Mouse (Mus musculus): Measurements from ENCODE around the gene Glod4. TPM values are rescaled to one million over a fixed set of nuclear protein-coding genes. Genes with fewer than 3 reads are reported as not detected.

Glod4 gene
- polyA plus RNA-seq, 1 experiment from 2014 or later = 128 TPM

DNA sequence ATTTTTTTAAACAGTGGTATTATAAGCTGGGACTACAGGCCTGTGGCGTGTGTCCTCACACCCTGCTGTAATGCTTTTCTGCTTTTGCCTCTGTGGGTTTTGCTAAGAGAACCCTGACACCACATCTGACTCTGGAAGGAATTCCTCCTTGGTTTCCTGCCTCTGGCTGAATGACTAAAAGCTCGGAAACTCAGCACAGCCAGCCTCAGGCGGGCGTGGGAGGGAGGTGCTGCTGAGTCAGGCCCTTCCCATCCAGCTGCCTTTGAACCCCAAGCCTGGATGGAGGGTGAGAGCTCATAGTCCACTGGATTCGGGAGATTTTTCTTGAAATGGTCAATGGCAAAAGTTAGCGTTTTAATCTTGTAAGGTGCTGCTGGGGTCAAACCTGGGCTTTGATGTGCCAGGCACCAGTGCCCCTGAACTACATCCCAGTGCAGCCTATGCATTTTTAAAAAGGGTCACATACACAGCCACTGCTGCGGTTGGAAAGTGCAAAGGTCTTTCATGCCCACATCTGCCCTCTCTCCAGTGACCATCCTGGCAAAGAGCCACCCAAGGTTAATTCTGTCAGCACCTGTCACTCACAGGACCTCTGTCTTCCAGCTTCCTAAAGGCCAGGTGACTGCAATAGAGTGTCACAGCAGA lies 42.0 kb upstream of the Glod4 start:
- 54% methylated on average over 7 of the region's 7 CpGs for WGBS (ENCODE audit: insufficient replicate concordance)
- H3K4me1 ChIP-seq (ENCODE audit: control insufficient read depth, insufficient read depth, low read length) = peaks cover 25% of the 10 kb centered on the region
- H3K36me3 ChIP-seq (ENCODE audit: control insufficient read depth, insufficient read depth, low read length) = peaks cover 4% of the 10 kb centered on the region; the same call in 1 of the 2 replicates
- no peaks in the 10 kb centered on the region for H3K27me3 ChIP-seq (ENCODE audit: control insufficient read depth, insufficient read depth, low read length)
- H3K27ac ChIP-seq (ENCODE audit: low read depth, low read length) = no peak overlapping the region
- no peak overlapping the region for H3K4me2 ChIP-seq
- H3K9ac ChIP-seq (ENCODE audit: low read depth, low read length) = no peak overlapping the region
- H3K4me3 ChIP-seq (ENCODE audit: low read depth, low read length) = no peak overlapping the region
- no peaks in the 10 kb centered on the region for H3K9me3 ChIP-seq (replicated peaks; ENCODE audit: control insufficient read depth, low read length)
- ATAC-seq (replicated peaks; ENCODE audit: insufficient number of reproducible peaks, low FRiP score, low TSS enrichment) = no peak

DNA sequence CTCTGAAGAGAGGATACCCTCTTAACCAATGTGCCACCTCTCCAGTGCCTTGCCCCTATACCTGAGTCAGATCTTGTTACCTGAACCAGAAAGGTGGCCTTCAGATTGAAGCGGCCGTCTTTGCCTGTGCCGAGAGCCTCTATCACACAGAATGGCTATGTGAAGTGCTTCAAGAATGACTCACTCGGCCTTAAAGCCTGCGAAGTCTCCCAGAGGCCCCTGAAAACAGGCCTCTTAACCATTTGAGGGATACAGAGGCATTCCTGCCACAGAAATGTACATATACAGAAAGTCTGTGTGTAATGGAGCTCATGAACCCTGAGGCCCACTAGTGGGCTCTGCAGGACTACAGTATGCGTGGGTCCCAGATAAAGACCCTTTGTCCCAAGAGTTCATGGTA lies 40.3 kb upstream of the Glod4 start:
- Histone ChIP-seq H3K27me3 (ENCODE audit: control insufficient read depth, insufficient read depth, low read length) (no peaks in the 10 kb centered on the region), H3K4me3 (ENCODE audit: low read depth, low read length) (no peak overlapping the region), H3K27ac (ENCODE audit: low read depth, low read length) (no peak overlapping the region), H3K9me3 (replicated peaks; ENCODE audit: control insufficient read depth, low read length) (no peaks in the 10 kb centered on the region), H3K4me2 (no peak overlapping the region), H3K36me3 (ENCODE audit: control insufficient read depth, insufficient read depth, low read length) (peaks cover 4% of the 10 kb centered on the region; the same call in 1 of the 2 replicates), H3K4me1 (ENCODE audit: control insufficient read depth, insufficient read depth, low read length) (peaks cover 23% of the 10 kb centered on the region), H3K9ac (ENCODE audit: low read depth, low read length) (no peak overlapping the region)
- ATAC-seq (replicated peaks; ENCODE audit: insufficient number of reproducible peaks, low FRiP score, low TSS enrichment) = no peak
- 80% methylated on average over 6 of the region's 6 CpGs for WGBS (ENCODE audit: insufficient replicate concordance)

DNA sequence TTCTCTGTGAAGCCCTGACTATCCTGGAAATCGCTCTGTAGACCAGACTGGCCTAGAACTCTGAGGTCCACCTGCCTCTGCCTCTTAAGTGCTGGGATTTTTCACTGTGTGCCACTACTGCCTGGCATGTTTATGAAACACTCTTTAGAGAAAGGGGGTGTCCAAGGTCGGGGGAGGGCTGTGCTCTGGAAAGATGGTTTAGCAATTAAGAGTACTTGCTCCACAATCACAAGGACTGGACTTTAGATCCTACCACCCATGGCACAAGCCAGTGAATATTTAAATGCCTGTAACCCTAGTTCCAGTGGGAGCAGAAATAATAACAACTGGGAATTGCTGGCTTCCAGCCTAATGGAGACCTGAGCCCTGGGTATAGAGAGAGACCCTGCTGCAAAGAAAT lies 36.4 kb upstream of the Glod4 start:
- H3K4me3 ChIP-seq (ENCODE audit: low read depth, low read length) = no peak overlapping the region
- no peak overlapping the region for H3K27ac ChIP-seq (ENCODE audit: low read depth, low read length)
- peaks cover 4% of the 10 kb centered on the region; the same call in 1 of the 2 replicates for H3K36me3 ChIP-seq (ENCODE audit: control insufficient read depth, insufficient read depth, low read length)
- peaks cover 2% of the 10 kb centered on the region; the same call in 1 of the 2 replicates for H3K4me1 ChIP-seq (ENCODE audit: control insufficient read depth, insufficient read depth, low read length)
- 60% methylated on average over 2 of the region's 2 CpGs for WGBS (ENCODE audit: insufficient replicate concordance)
- H3K9me3 ChIP-seq (replicated peaks; ENCODE audit: control insufficient read depth, low read length) = no peaks in the 10 kb centered on the region
- no peak overlapping the region for H3K4me2 ChIP-seq
- no peaks in the 10 kb centered on the region for H3K27me3 ChIP-seq (ENCODE audit: control insufficient read depth, insufficient read depth, low read length)
- H3K9ac ChIP-seq (ENCODE audit: low read depth, low read length) = no peak overlapping the region
- no peak for ATAC-seq (replicated peaks; ENCODE audit: insufficient number of reproducible peaks, low FRiP score, low TSS enrichment)

DNA sequence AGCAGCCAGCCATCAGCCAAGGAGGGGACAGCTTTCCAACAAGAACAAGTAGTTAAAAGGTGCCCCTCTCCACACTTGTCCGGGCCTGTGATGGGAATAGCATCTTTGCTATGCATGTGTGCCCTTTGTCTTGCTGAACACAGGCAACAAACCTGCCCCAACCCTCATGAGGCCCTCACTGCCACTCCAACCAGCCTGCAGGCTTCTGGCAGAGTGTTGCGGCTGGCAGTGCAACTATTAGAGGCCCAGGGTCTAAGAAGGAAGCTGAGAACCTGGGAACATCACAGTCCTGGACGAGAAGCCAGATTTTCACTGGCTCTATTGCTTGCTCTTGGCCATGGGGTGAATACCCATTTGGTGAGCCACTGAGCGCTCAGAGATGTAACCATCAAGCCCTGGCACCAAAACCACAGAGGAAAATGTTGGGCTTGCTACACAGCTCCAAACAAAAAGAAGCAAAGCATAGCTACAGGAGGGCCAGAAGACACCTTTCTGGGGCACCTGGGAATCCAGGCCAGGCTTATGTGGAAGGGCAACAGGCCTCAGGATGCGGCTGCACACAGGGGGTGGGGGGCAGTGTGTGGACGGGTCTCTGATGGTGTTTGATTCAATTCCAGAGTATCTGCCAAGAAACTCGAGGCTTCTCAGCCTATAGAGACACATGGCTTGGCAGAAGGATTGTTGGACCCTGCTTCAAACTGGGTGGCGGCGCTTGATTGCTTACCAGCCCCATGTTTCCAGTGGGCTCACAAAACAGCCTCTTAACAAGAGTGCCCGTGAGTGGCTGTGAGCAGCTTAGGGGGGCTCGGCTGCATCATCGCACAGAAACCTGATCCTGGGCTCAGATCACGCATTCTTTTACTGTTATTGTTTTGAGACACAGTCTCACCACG lies 35.7 kb upstream of the Glod4 start:
- H3K4me1 ChIP-seq (ENCODE audit: control insufficient read depth, insufficient read depth, low read length) = peaks cover 2% of the 10 kb centered on the region; the same call in 1 of the 2 replicates
- no peaks in the 10 kb centered on the region for H3K9me3 ChIP-seq (replicated peaks; ENCODE audit: control insufficient read depth, low read length)
- WGBS (ENCODE audit: insufficient replicate concordance) = 64% methylated on average over 14 of the region's 14 CpGs
- H3K9ac ChIP-seq (ENCODE audit: low read depth, low read length) = no peak overlapping the region
- no peak overlapping the region for H3K27ac ChIP-seq (ENCODE audit: low read depth, low read length)
- H3K36me3 ChIP-seq (ENCODE audit: control insufficient read depth, insufficient read depth, low read length) = peaks cover 4% of the 10 kb centered on the region; the same call in 1 of the 2 replicates
- H3K4me2 ChIP-seq = no peak overlapping the region
- no peaks in the 10 kb centered on the region for H3K27me3 ChIP-seq (ENCODE audit: control insufficient read depth, insufficient read depth, low read length)
- no peak for ATAC-seq (replicated peaks; ENCODE audit: insufficient number of reproducible peaks, low FRiP score, low TSS enrichment)
- no peak overlapping the region for H3K4me3 ChIP-seq (ENCODE audit: low read depth, low read length)

DNA sequence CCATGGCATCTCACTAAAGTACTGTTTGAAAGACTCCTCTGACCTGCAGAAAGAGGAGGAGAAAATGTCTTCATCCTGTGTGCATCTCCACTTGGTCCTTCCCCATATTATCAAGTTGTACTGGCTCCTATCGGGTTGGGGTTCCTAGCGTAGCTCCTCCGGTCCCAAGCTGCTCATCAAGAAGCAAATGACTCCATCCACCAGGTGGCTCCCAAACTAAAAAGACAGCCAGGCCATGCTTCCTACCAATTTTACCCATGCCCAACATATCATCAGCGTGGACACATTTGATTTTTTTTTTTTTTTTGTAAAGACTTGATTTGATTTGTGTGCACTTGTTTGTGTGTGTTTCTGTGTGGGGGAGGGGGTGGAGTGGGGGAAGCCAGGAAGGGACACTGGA lies 28.9 kb upstream of the Glod4 start:
- Histone ChIP-seq H3K27me3 (ENCODE audit: control insufficient read depth, insufficient read depth, low read length) (no peaks in the 10 kb centered on the region), H3K4me3 (ENCODE audit: low read depth, low read length) (no peak overlapping the region), H3K4me2 (no peak overlapping the region), H3K9ac (ENCODE audit: low read depth, low read length) (no peak overlapping the region), H3K27ac (ENCODE audit: low read depth, low read length) (no peak overlapping the region), H3K36me3 (ENCODE audit: control insufficient read depth, insufficient read depth, low read length) (peaks cover 2% of the 10 kb centered on the region; the same call in 1 of the 2 replicates), H3K4me1 (ENCODE audit: control insufficient read depth, insufficient read depth, low read length) (no peaks in the 10 kb centered on the region), H3K9me3 (replicated peaks; ENCODE audit: control insufficient read depth, low read length) (no peaks in the 10 kb centered on the region)
- WGBS (ENCODE audit: insufficient replicate concordance) = 78% methylated on average over 4 of the region's 4 CpGs
- ATAC-seq (replicated peaks; ENCODE audit: insufficient number of reproducible peaks, low FRiP score, low TSS enrichment) = no peak

DNA sequence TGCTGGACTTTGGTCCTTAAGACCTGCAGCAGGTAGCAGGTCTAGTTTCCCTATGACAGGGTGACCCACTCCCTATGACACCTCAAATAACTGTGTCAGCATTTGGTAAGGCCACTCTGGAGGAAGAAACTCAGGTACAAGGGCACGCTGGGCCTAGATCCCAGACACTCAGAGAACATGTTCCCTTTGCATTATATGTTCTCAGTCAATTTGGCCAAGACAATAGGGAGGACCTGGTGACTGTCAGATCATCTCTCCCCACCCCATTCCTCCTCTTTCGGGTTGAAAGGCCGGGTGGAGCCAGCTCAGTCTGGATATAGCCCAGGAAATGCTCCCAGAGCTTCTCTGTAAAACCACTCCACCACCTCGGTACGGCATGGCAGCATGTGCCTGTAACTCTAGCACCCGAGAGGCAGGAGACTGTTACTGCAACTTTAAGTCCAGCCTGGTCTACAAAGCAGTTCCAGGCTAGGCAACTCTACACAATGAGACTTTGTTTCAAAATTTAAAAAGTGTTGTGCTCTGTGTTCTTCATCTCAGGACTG lies 25.1 kb upstream of the Glod4 start:
- H3K4me1 ChIP-seq (ENCODE audit: control insufficient read depth, insufficient read depth, low read length) = peaks cover 2% of the 10 kb centered on the region; the same call in 1 of the 2 replicates
- no peaks in the 10 kb centered on the region for H3K27me3 ChIP-seq (ENCODE audit: control insufficient read depth, insufficient read depth, low read length)
- no peak for ATAC-seq (replicated peaks; ENCODE audit: insufficient number of reproducible peaks, low FRiP score, low TSS enrichment)
- WGBS (ENCODE audit: insufficient replicate concordance) = 63% methylated on average over 6 of the region's 6 CpGs
- no peak overlapping the region for H3K4me3 ChIP-seq (ENCODE audit: low read depth, low read length)
- no peak overlapping the region for H3K9ac ChIP-seq (ENCODE audit: low read depth, low read length)
- H3K9me3 ChIP-seq (replicated peaks; ENCODE audit: control insufficient read depth, low read length) = no peaks in the 10 kb centered on the region
- H3K27ac ChIP-seq (ENCODE audit: low read depth, low read length) = no peak overlapping the region
- peaks cover 2% of the 10 kb centered on the region; the same call in 1 of the 2 replicates for H3K36me3 ChIP-seq (ENCODE audit: control insufficient read depth, insufficient read depth, low read length)
- no peak overlapping the region for H3K4me2 ChIP-seq

DNA sequence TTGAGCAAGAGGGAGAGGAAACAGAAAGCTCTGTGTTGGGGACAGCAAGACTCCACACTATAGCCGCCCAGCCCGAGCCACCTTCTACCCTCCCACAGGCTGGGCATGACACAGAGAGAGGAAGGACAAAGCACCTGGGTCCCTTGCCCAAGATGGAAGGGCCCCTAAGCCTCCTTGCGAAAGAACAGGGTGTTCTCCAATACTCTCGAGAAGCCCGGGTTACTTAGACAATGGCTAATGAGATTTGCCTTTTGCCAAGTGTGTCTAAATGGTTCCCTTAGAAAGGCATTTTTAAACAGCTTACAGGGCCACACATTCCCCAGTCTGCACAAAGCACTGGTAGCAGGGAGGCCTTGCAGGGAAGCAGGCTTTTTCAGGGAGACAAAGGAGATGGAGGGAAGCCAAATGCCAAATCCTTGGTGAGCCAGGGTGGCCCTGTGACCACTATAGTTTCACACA lies 24.5 kb upstream of the Glod4 start:
- no peak overlapping the region for H3K27ac ChIP-seq (ENCODE audit: low read depth, low read length)
- H3K4me2 ChIP-seq = no peak overlapping the region
- H3K9ac ChIP-seq (ENCODE audit: low read depth, low read length) = no peak overlapping the region
- no peaks in the 10 kb centered on the region for H3K27me3 ChIP-seq (ENCODE audit: control insufficient read depth, insufficient read depth, low read length)
- no peak for ATAC-seq (replicated peaks; ENCODE audit: insufficient number of reproducible peaks, low FRiP score, low TSS enrichment)
- H3K9me3 ChIP-seq (replicated peaks; ENCODE audit: control insufficient read depth, low read length) = no peaks in the 10 kb centered on the region
- peaks cover 6% of the 10 kb centered on the region for H3K4me1 ChIP-seq (ENCODE audit: control insufficient read depth, insufficient read depth, low read length)
- no peak overlapping the region for H3K4me3 ChIP-seq (ENCODE audit: low read depth, low read length)
- no peaks in the 10 kb centered on the region; the same call in 1 of the 2 replicates for H3K36me3 ChIP-seq (ENCODE audit: control insufficient read depth, insufficient read depth, low read length)
- 67% methylated on average over 5 of the region's 5 CpGs for WGBS (ENCODE audit: insufficient replicate concordance)

DNA sequence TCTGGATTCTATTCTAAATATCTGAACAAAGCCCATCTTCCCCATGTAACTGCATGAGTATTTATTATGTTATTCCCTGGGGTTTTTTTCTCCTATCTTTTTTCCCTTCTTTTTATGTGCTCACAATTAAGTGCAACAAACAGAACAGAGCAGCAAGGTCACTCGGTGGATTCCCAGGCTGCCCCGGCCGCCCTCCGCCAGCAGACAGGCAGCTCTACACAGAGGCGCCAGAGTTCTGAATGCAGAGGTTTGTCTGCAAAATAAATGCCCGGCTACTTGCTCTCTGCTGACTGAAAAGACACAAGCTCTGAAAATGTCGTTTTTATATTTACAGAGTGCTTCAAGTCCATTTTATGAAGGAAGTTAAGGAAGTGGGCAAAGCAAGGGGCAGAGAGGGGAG lies 24.0 kb upstream of the Glod4 start:
- Histone ChIP-seq H3K36me3 (ENCODE audit: control insufficient read depth, insufficient read depth, low read length) (no peaks in the 10 kb centered on the region; the same call in 1 of the 2 replicates), H3K27ac (ENCODE audit: low read depth, low read length) (no peak overlapping the region), H3K9me3 (replicated peaks; ENCODE audit: control insufficient read depth, low read length) (no peaks in the 10 kb centered on the region), H3K4me3 (ENCODE audit: low read depth, low read length) (no peak overlapping the region), H3K4me2 (no peak overlapping the region), H3K9ac (ENCODE audit: low read depth, low read length) (no peak overlapping the region), H3K4me1 (ENCODE audit: control insufficient read depth, insufficient read depth, low read length) (peaks cover 8% of the 10 kb centered on the region), H3K27me3 (ENCODE audit: control insufficient read depth, insufficient read depth, low read length) (no peaks in the 10 kb centered on the region)
- 64% methylated on average over 7 of the region's 7 CpGs for WGBS (ENCODE audit: insufficient replicate concordance)
- ATAC-seq (replicated peaks; ENCODE audit: insufficient number of reproducible peaks, low FRiP score, low TSS enrichment) = no peak
